Mouse (Mus musculus): ENCODE measurements around the gene Tjp3.

Tjp3 gene

GRCm38 (mm10) chr10:81316338-81317060 is 25.1 kb upstream of the Tjp3 start:
- Histone ChIP-seq H3K4me1 (replicated peaks; ENCODE audit: low read depth, low read length) (peaks cover 83% of the 10 kb centered on the region), H3K9me3 (ENCODE audit: low read length) (no peaks in the 10 kb centered on the region), H3K4me3 (replicated peaks; ENCODE audit: low read length) (peak overlapping the region; percentile 72), H3K36me3 (ENCODE audit: insufficient read depth, low read length) (peaks cover 70% of the 10 kb centered on the region), H3K27me3 (ENCODE audit: insufficient read depth, low read length) (no peaks in the 10 kb centered on the region)
- TF ChIP-seq CTCF (conservative IDR thresholded peaks at IDR 0.05; ENCODE audit: low read length) = peak; percentile 14; the same call in 1 of the 2 replicates
- TF ChIP-seq NANOG (IDR thresholded peaks at IDR 0.05; ENCODE audit: borderline replicate concordance, low read length) = no peak

GRCm38 (mm10) chr10:81315587-81315986 is 24.2 kb upstream of the Tjp3 start:
- Histone ChIP-seq H3K4me3 (replicated peaks; ENCODE audit: low read length) (no peak overlapping the region), H3K36me3 (ENCODE audit: insufficient read depth, low read length) (peaks cover 79% of the 10 kb centered on the region), H3K9me3 (ENCODE audit: low read length) (no peaks in the 10 kb centered on the region), H3K4me1 (replicated peaks; ENCODE audit: low read depth, low read length) (peaks cover 92% of the 10 kb centered on the region), H3K27me3 (ENCODE audit: insufficient read depth, low read length) (no peaks in the 10 kb centered on the region)
- no peak for TF ChIP-seq NANOG (IDR thresholded peaks at IDR 0.05; ENCODE audit: borderline replicate concordance, low read length)

- Histone ChIP-seq H3K9me3 (ENCODE audit: low read length) (no peaks in the 10 kb centered on the region), H3K36me3 (ENCODE audit: insufficient read depth, low read length) (peaks cover 90% of the 10 kb centered on the region)
- TF ChIP-seq CTCF (conservative IDR thresholded peaks at IDR 0.05; ENCODE audit: low read length) (no peak), NANOG (IDR thresholded peaks at IDR 0.05; ENCODE audit: borderline replicate concordance, low read length) (no peak)
Observed at GRCm38 (mm10) chr10:81314201-81314600, 22.8 kb upstream of the Tjp3 start.

GRCm38 (mm10) chr10:81313581-81313980 is 22.2 kb upstream of the Tjp3 start:
- H3K36me3 ChIP-seq (ENCODE audit: insufficient read depth, low read length) = peaks cover 90% of the 10 kb centered on the region
- TF ChIP-seq NANOG (IDR thresholded peaks at IDR 0.05; ENCODE audit: borderline replicate concordance, low read length) (no peak), CTCF (conservative IDR thresholded peaks at IDR 0.05; ENCODE audit: low read length) (no peak)

More at GRCm38 (mm10) chr10:81314201-81314600, 22.8 kb upstream of the Tjp3 start:
- H3K27me3 ChIP-seq (ENCODE audit: insufficient read depth, low read length) = no peaks in the 10 kb centered on the region
- no peak overlapping the region for H3K4me3 ChIP-seq (replicated peaks; ENCODE audit: low read length)
- peaks cover 97% of the 10 kb centered on the region for H3K4me1 ChIP-seq (replicated peaks; ENCODE audit: low read depth, low read length)

GRCm38 (mm10) chr10:81309571-81309970 is 18.2 kb upstream of the Tjp3 start:
- Histone ChIP-seq H3K9me3 (ENCODE audit: low read length) (no peaks in the 10 kb centered on the region), H3K36me3 (ENCODE audit: insufficient read depth, low read length) (peaks cover 96% of the 10 kb centered on the region), H3K4me3 (replicated peaks; ENCODE audit: low read length) (no peak overlapping the region), H3K4me1 (replicated peaks; ENCODE audit: low read depth, low read length) (peaks cover 94% of the 10 kb centered on the region), H3K27me3 (ENCODE audit: insufficient read depth, low read length) (no peaks in the 10 kb centered on the region)
- no peak for TF ChIP-seq POU5F1 (IDR thresholded peaks at IDR 0.05; ENCODE audit: borderline replicate concordance, low read length)
- no peak for TF ChIP-seq CTCF (conservative IDR thresholded peaks at IDR 0.05; ENCODE audit: low read length)
- TF ChIP-seq NANOG (IDR thresholded peaks at IDR 0.05; ENCODE audit: borderline replicate concordance, low read length) = no peak

More at GRCm38 (mm10) chr10:81313581-81313980, 22.2 kb upstream of the Tjp3 start:
- no peaks in the 10 kb centered on the region for H3K27me3 ChIP-seq (ENCODE audit: insufficient read depth, low read length)
- H3K9me3 ChIP-seq (ENCODE audit: low read length) = no peaks in the 10 kb centered on the region
- peak overlapping the region; percentile 41 for H3K4me3 ChIP-seq (replicated peaks; ENCODE audit: low read length)
- H3K4me1 ChIP-seq (replicated peaks; ENCODE audit: low read depth, low read length) = peaks cover 97% of the 10 kb centered on the region

GRCm38 (mm10) chr10:81306837-81307682 is 15.7 kb upstream of the Tjp3 start:
- H3K27me3 ChIP-seq (ENCODE audit: insufficient read depth, low read length) = no peaks in the 10 kb centered on the region
- H3K9me3 ChIP-seq (ENCODE audit: low read length) = no peaks in the 10 kb centered on the region
- H3K4me3 ChIP-seq (replicated peaks; ENCODE audit: low read length) = no peak overlapping the region
- peaks cover 87% of the 10 kb centered on the region for H3K36me3 ChIP-seq (ENCODE audit: insufficient read depth, low read length)
- TF ChIP-seq POU5F1 (IDR thresholded peaks at IDR 0.05; ENCODE audit: borderline replicate concordance, low read length) = no peak
- TF ChIP-seq CTCF (conservative IDR thresholded peaks at IDR 0.05; ENCODE audit: low read length) = no peak
- no peak for TF ChIP-seq NANOG (IDR thresholded peaks at IDR 0.05; ENCODE audit: borderline replicate concordance, low read length)
- H3K4me1 ChIP-seq (replicated peaks; ENCODE audit: low read depth, low read length) = peaks cover 94% of the 10 kb centered on the region

GRCm38 (mm10) chr10:81306173-81306668 is 14.8 kb upstream of the Tjp3 start:
- Histone ChIP-seq H3K4me1 (replicated peaks; ENCODE audit: low read depth, low read length) (peaks cover 94% of the 10 kb centered on the region), H3K9me3 (ENCODE audit: low read length) (no peaks in the 10 kb centered on the region), H3K27me3 (ENCODE audit: insufficient read depth, low read length) (no peaks in the 10 kb centered on the region), H3K4me3 (replicated peaks; ENCODE audit: low read length) (no peak overlapping the region), H3K36me3 (ENCODE audit: insufficient read depth, low read length) (peaks cover 87% of the 10 kb centered on the region)
- no peak for TF ChIP-seq POU5F1 (IDR thresholded peaks at IDR 0.05; ENCODE audit: borderline replicate concordance, low read length)

GRCm38 (mm10) chr10:81305663-81306062 is 14.3 kb upstream of the Tjp3 start:
- peaks cover 93% of the 10 kb centered on the region for H3K4me1 ChIP-seq (replicated peaks; ENCODE audit: low read depth, low read length)
- no peak overlapping the region for H3K4me3 ChIP-seq (replicated peaks; ENCODE audit: low read length)
- TF ChIP-seq NANOG (IDR thresholded peaks at IDR 0.05; ENCODE audit: borderline replicate concordance, low read length) (no peak), CTCF (conservative IDR thresholded peaks at IDR 0.05; ENCODE audit: low read length) (no peak), POU5F1 (IDR thresholded peaks at IDR 0.05; ENCODE audit: borderline replicate concordance, low read length) (no peak)
- no peaks in the 10 kb centered on the region for H3K9me3 ChIP-seq (ENCODE audit: low read length)
- peaks cover 84% of the 10 kb centered on the region for H3K36me3 ChIP-seq (ENCODE audit: insufficient read depth, low read length)
- no peaks in the 10 kb centered on the region for H3K27me3 ChIP-seq (ENCODE audit: insufficient read depth, low read length)

Data from E14TG2a.4 (cell line).